Mouse (Mus musculus) lung, postnatal 0 days (tissue): ENCODE measurements at regions not wholly inside any gene's neighbourhood (a gene's known extent, or its start where the extent isn't known, plus 50 kb on each side); places are given as distances from the start of the nearest gene placed in this dataset.

ENCODE experiments used
- CTCF ChIP-seq: IDR thresholded peaks from 2 replicates; pipeline ENCODE4 v1.5.1; 2016; ENCODE audit warnings: antibody characterized with exemption, mild to moderate bottlenecking
- EP300 ChIP-seq: IDR thresholded peaks from 2 replicates; pipeline ENCODE4 v1.6.1; 2016; ENCODE audit warnings: antibody characterized with exemption, mild to moderate bottlenecking, control low read depth

GRCm38 (mm10) chr1:144307854-144308285 lies 58.8 kb upstream of the Rgs1 start:
- TF ChIP-seq CTCF, result no peak
- TF ChIP-seq EP300, result no peak
